Mouse (Mus musculus): ENCODE measurements around the gene Sardh.

The Sardh gene

GRCm38 (mm10) chr2:27248211-27248610 lies at the start of gene Sardh:
Gene Sardh, minus strand, starts transcription at chr2:27248337.
- DNase-seq (ENCODE audit: low spot score in 2 of 2), result no peak

GRCm38 (mm10) chr2:27296656-27297406 lies 48.7 kb upstream of the Sardh start:
- DNase-seq (ENCODE audit: low spot score in 2 of 2), result peak in 1 of 2 experiments; percentile 47

GRCm38 (mm10) chr2:27294777-27295176 lies 46.6 kb upstream of the Sardh start:
- DNase-seq (ENCODE audit: low spot score in 2 of 2), result no peak

GRCm38 (mm10) chr2:27289019-27289418 lies 40.9 kb upstream of the Sardh start:
- peak; percentile 73 to 89 for DNase-seq (ENCODE audit: low spot score in 2 of 2)

- DNase-seq (ENCODE audit: low spot score in 2 of 2), result no peak
Measured at GRCm38 (mm10) chr2:27286971-27287710, 39.0 kb upstream of the Sardh start.

GRCm38 (mm10) chr2:27284441-27284840 lies 36.3 kb upstream of the Sardh start:
- DNase-seq (ENCODE audit: low spot score in 2 of 2), result no peak

- DNase-seq (ENCODE audit: low spot score in 2 of 2), result no peak
Measured at GRCm38 (mm10) chr2:27281771-27282170, 33.6 kb upstream of the Sardh start.

GRCm38 (mm10) chr2:27280920-27281611 lies 32.9 kb upstream of the Sardh start:
- DNase-seq (ENCODE audit: low spot score in 2 of 2), result peak; percentile 62 to 87

GRCm38 (mm10) chr2:27278859-27279258 lies 30.7 kb upstream of the Sardh start:
- no peak for DNase-seq (ENCODE audit: low spot score in 2 of 2)

- no peak for DNase-seq (ENCODE audit: low spot score in 2 of 2)
Measured at GRCm38 (mm10) chr2:27268325-27268724, 20.2 kb upstream of the Sardh start.

- DNase-seq (ENCODE audit: low spot score in 2 of 2), result no peak
Measured at GRCm38 (mm10) chr2:27265819-27266218, 17.7 kb upstream of the Sardh start.

- DNase-seq (ENCODE audit: low spot score in 2 of 2), result no peak
Measured at GRCm38 (mm10) chr2:27262984-27263383, 14.8 kb upstream of the Sardh start.

GRCm38 (mm10) chr2:27251434-27251833 lies 3.3 kb upstream of the Sardh start:
- DNase-seq (ENCODE audit: low spot score in 2 of 2), result no peak

- DNase-seq (ENCODE audit: low spot score in 2 of 2), result no peak
Measured at GRCm38 (mm10) chr2:27247487-27247863, 662 bp downstream of the Sardh start.

GRCm38 (mm10) chr2:27246712-27247486 lies 1.2 kb downstream of the Sardh start:
- DNase-seq (ENCODE audit: low spot score in 2 of 2), result peak in 1 of 2 experiments; percentile 42

- no peak for DNase-seq (ENCODE audit: low spot score in 2 of 2)
Measured at GRCm38 (mm10) chr2:27245947-27246346, 2.2 kb downstream of the Sardh start.

GRCm38 (mm10) chr2:27237342-27237741 lies 10.8 kb downstream of the Sardh start:
- DNase-seq (ENCODE audit: low spot score in 2 of 2), result peak; percentile 57 to 87

GRCm38 (mm10) chr2:27235729-27236128 lies 12.4 kb downstream of the Sardh start:
- peak; percentile 59 to 81 for DNase-seq (ENCODE audit: low spot score in 2 of 2)

GRCm38 (mm10) chr2:27232376-27232775 lies 15.8 kb downstream of the Sardh start:
- peak in 1 of 2 experiments; percentile 41 for DNase-seq (ENCODE audit: low spot score in 2 of 2)

GRCm38 (mm10) chr2:27229481-27230105 lies 18.5 kb downstream of the Sardh start:
- DNase-seq (ENCODE audit: low spot score in 2 of 2), result no peak

GRCm38 (mm10) chr2:27228809-27229480 lies 19.2 kb downstream of the Sardh start:
- no peak for DNase-seq (ENCODE audit: low spot score in 2 of 2)
